Mouse (Mus musculus) limb, embryonic 11.5 days (tissue): ENCODE data around the gene Speer4f1. TPM values are rescaled to one million over a fixed set of nuclear protein-coding genes. Genes with fewer than 3 reads are reported as not detected.

Experiments
- ATAC-seq: fragments of 200-750 bp; cut with Nextera tagmentation; 2 replicates; pipeline ENCODE4 v1.8.0; 2017; ENCODE audit warnings: low read depth; ENCODE audit not compliant: insufficient number of reproducible peaks, low FRiP score, low TSS enrichment
- DNase-seq: peaks from one replicate; pipeline ENCODE4 v3.0.0-alpha.2; 2015; ENCODE audit warnings: low spot score
- H3K27ac ChIP-seq: fragments of 300-500 bp; sonication (generic); replicated peaks from 2 replicates; pipeline ENCODE4 v1.5.1; 2014; ENCODE audit warnings: low read depth, mild to moderate bottlenecking, low read length
- H3K27me3 ChIP-seq: fragments of 300-500 bp; sonication (generic); 2 replicates; pipeline ENCODE4 v1.6.1; 2014; ENCODE audit warnings: mild to moderate bottlenecking, low read length, mixed read lengths; ENCODE audit not compliant: control insufficient read depth, insufficient read depth
- H3K36me3 ChIP-seq: fragments of 300-500 bp; sonication (generic); 2 replicates; pipeline ENCODE4 v1.6.1; 2014; ENCODE audit warnings: mild to moderate bottlenecking, low read length, moderate library complexity, mixed read lengths; ENCODE audit not compliant: control insufficient read depth, insufficient read depth
- H3K4me1 ChIP-seq: fragments of 300-500 bp; sonication (generic); 2 replicates; pipeline ENCODE4 v1.6.1; 2014; ENCODE audit warnings: low read length, mixed read lengths; ENCODE audit not compliant: control insufficient read depth, insufficient read depth
- H3K4me2 ChIP-seq: fragments of 300-500 bp; sonication (generic); 2 replicates; pipeline ENCODE4 v1.6.1; 2014; ENCODE audit warnings: low read depth, mild to moderate bottlenecking, moderate library complexity; ENCODE audit not compliant: severe bottlenecking
- H3K4me3 ChIP-seq: fragments of 300-500 bp; sonication (generic); 2 replicates; pipeline ENCODE4 v1.5.1; 2014; ENCODE audit warnings: low read depth, low read length
- H3K9ac ChIP-seq: fragments of 300-500 bp; sonication (generic); 2 replicates; pipeline ENCODE4 v1.6.1; 2014; ENCODE audit warnings: mild to moderate bottlenecking, low read length
- H3K9me3 ChIP-seq: fragments of 300-500 bp; sonication (generic); 2 replicates; pipeline ENCODE4 v1.6.1; 2016; ENCODE audit warnings: low read length; ENCODE audit not compliant: control insufficient read depth
- WGBS: fragments of 180-500 bp; shearing (Covaris S2); extraction: QIAGEN DNeasy Blood & Tissue Kit; methylation state at CpG from one replicate; pipeline ENCODE4 v1.1.7; 2014; 5-methylcytosine and 5-hydroxymethylcytosine counted together
- polyA plus RNA-seq: library from polyadenylated mRNA; unstranded; fragments of >200 nt; fragmentation: Nextera tagmentation; extraction: Ambion mirVana; gene quantifications from 2 replicates; pipeline ENCODE4 v1.2.1, GENCODE M21; 2014

Speer4f1 gene
- polyA plus RNA-seq, 1 experiment from 2014 or later: not detected

GRCm38 (mm10) chr5:17476476-17476875, 578 bp downstream of the Speer4f1 start:
- H3K27ac ChIP-seq: no peak overlapping the region
- H3K9ac ChIP-seq: no peak overlapping the region
- no peak overlapping the region for H3K4me3 ChIP-seq
- H3K4me2 ChIP-seq: no peak overlapping the region
- no peaks in the 10 kb centered on the region for H3K36me3 ChIP-seq
- no peak for ATAC-seq
- no peaks in the 10 kb centered on the region for H3K9me3 ChIP-seq
- DNase-seq: no peak
- WGBS: 94% methylated on average over 1 of the region's 1 CpGs
- no peaks in the 10 kb centered on the region for H3K4me1 ChIP-seq
- no peaks in the 10 kb centered on the region for H3K27me3 ChIP-seq

GRCm38 (mm10) chr5:17489894-17490293, 14.0 kb downstream of the Speer4f1 start:
- Histone ChIP-seq H3K27me3 (no peaks in the 10 kb centered on the region), H3K9me3 (no peaks in the 10 kb centered on the region), H3K4me3 (no peak overlapping the region), H3K4me2 (no peak overlapping the region), H3K27ac (no peak overlapping the region), H3K9ac (no peak overlapping the region), H3K4me1 (no peaks in the 10 kb centered on the region), H3K36me3 (no peaks in the 10 kb centered on the region)
- WGBS: 75% methylated on average over 1 of the region's 1 CpGs
- ATAC-seq (no peak), DNase-seq (no peak)

GRCm38 (mm10) chr5:17495616-17496015, 19.7 kb downstream of the Speer4f1 start:
- no peak for ATAC-seq

GRCm38 (mm10) chr5:17496650-17497049, 20.8 kb downstream of the Speer4f1 start:
- ATAC-seq: no peak
- no peak overlapping the region for H3K4me3 ChIP-seq
- H3K4me1 ChIP-seq: no peaks in the 10 kb centered on the region
- no peak overlapping the region for H3K9ac ChIP-seq
- no peak overlapping the region for H3K27ac ChIP-seq
- H3K9me3 ChIP-seq: no peaks in the 10 kb centered on the region
- H3K36me3 ChIP-seq: no peaks in the 10 kb centered on the region
- H3K4me2 ChIP-seq: no peak overlapping the region
- 90% methylated on average over 5 of the region's 5 CpGs for WGBS
- DNase-seq: no peak
- H3K27me3 ChIP-seq: no peaks in the 10 kb centered on the region

More at GRCm38 (mm10) chr5:17495616-17496015, 19.7 kb downstream of the Speer4f1 start:
- H3K9me3 ChIP-seq: no peaks in the 10 kb centered on the region
- no peak overlapping the region for H3K4me2 ChIP-seq
- 86% methylated on average over 2 of the region's 2 CpGs for WGBS
- DNase-seq: no peak
- no peak overlapping the region for H3K9ac ChIP-seq
- no peak overlapping the region for H3K27ac ChIP-seq
- no peaks in the 10 kb centered on the region for H3K27me3 ChIP-seq
- H3K4me1 ChIP-seq: no peaks in the 10 kb centered on the region
- H3K36me3 ChIP-seq: no peaks in the 10 kb centered on the region
- H3K4me3 ChIP-seq: no peak overlapping the region

- 96% methylated on average over 1 of the region's 1 CpGs for WGBS
- Histone ChIP-seq H3K9me3 (no peaks in the 10 kb centered on the region), H3K27ac (no peak overlapping the region), H3K27me3 (no peaks in the 10 kb centered on the region), H3K4me2 (no peak overlapping the region), H3K36me3 (no peaks in the 10 kb centered on the region), H3K4me1 (no peaks in the 10 kb centered on the region), H3K4me3 (no peak overlapping the region), H3K9ac (no peak overlapping the region)
- DNase-seq (no peak), ATAC-seq (no peak)
Measured at GRCm38 (mm10) chr5:17499873-17500329, 24.0 kb downstream of the Speer4f1 start.

DNA sequence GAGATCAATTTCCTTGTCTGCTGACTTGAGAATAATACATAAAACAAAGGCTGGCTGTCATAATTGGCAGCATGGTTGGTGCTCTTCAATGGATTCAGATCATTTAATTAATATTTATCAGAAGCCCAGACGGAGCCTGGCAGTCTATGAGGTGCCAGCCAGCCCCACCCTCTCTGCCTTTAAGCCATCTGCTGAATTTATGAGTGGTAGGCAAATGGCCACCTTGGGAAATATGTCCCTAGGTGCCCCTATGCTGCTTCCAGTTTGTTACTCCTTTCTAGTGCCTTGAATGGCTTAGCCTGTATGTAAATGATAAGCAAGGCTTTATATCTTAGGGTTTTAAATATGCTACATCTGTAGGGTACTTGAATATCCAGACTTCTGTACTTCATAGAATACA, 25.0 kb downstream of the Speer4f1 start:
- H3K27me3 ChIP-seq: no peaks in the 10 kb centered on the region
- no peak overlapping the region for H3K9ac ChIP-seq
- ATAC-seq (no peak), DNase-seq (no peak)
- no peaks in the 10 kb centered on the region for H3K9me3 ChIP-seq
- no peaks in the 10 kb centered on the region for H3K4me1 ChIP-seq
- H3K27ac ChIP-seq: no peak overlapping the region
- H3K4me2 ChIP-seq: no peak overlapping the region
- WGBS: 68% methylated on average over 1 of the region's 1 CpGs
- H3K4me3 ChIP-seq: no peak overlapping the region
- H3K36me3 ChIP-seq: no peaks in the 10 kb centered on the region

GRCm38 (mm10) chr5:17505540-17505939, 29.6 kb downstream of the Speer4f1 start:
- H3K27ac ChIP-seq: no peak overlapping the region
- DNase-seq: no peak
- H3K4me1 ChIP-seq: no peaks in the 10 kb centered on the region
- H3K36me3 ChIP-seq: no peaks in the 10 kb centered on the region
- H3K4me2 ChIP-seq: no peak overlapping the region
- H3K27me3 ChIP-seq: no peaks in the 10 kb centered on the region
- H3K9me3 ChIP-seq: no peaks in the 10 kb centered on the region
- H3K4me3 ChIP-seq: no peak overlapping the region
- no peak overlapping the region for H3K9ac ChIP-seq
- no peak for ATAC-seq

DNA sequence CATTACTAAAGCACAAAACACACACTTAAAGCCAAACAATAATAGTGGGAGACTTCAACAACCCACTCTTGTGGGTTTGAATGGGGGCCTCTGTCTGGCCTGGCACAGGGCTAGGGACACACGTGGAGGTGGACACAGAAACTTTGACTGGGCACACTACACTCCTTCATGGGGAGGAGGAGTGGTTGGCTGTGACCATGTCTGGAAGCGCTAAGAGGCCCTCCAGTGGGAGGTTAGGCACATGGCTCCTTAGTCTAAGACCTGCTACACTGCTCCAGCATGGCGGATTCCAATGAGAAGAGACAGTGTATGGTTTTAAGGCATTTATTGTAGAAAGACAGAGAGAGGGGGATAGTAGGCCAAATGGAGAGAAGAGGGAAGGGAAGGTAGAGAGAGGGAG, 32.1 kb downstream of the Speer4f1 start:
- no peak for ATAC-seq
- Histone ChIP-seq H3K9me3 (no peaks in the 10 kb centered on the region), H3K9ac (no peak overlapping the region), H3K4me1 (no peaks in the 10 kb centered on the region), H3K36me3 (no peaks in the 10 kb centered on the region), H3K4me3 (no peak overlapping the region), H3K27ac (no peak overlapping the region), H3K4me2 (no peak overlapping the region), H3K27me3 (no peaks in the 10 kb centered on the region)
- DNase-seq: no peak
- WGBS: 77% methylated on average over 3 of the region's 3 CpGs
